Mouse (Mus musculus): ENCODE measurements around the gene Srsf1. TPM values are rescaled to one million over a fixed set of nuclear protein-coding genes. Genes with fewer than 3 reads are reported as not detected.

Srsf1 gene
- polyA plus RNA-seq (2012; rRNA removed): 240 and 325 TPM in 2 replicates

DNA sequence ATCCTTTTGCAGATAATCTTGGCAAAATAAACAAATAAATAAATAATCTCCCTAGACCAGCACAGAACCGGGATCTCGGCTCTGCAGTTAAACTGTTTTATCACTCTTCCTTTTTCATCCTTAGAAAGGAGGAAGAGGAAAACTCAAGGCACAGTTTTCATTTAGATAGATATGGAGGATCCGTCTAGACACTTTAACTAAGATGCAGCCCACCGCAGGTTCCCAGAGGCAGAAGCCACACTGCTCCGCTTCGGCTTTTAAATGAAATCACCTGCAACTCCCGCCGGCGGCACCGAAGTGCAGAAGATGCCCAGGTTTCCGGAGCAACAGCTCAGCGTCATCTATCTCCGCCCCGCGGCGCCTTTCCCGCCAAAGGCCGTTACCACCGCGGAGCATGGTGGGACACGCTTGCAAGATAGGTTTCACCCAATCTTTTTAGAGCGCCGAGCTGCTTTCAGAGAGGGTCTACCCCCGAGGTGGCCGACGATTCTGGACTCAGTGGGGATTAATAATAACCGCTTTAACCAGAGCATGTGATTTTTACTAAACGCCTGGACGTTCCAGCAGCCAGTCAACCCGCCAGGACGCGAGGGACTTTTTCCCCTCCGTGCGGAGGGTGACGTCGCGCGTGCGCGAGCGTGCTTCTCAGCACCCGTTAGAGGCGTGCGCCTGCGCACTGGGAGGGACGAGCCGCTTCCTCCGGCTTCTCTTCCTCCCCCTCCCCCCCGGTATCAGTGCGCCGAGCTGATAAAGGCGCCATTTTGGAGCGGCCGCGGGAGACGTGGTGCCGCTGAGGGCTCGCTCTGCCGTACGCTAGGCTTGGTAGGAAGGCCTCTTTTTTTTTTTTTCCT lies at the start of gene Srsf1:
Gene Srsf1, plus strand, starts transcription at position 430 of the 851 bp plus-strand sequence.
- peak; percentile 98 for DNase-seq (ENCODE audit: low spot score)

DNA sequence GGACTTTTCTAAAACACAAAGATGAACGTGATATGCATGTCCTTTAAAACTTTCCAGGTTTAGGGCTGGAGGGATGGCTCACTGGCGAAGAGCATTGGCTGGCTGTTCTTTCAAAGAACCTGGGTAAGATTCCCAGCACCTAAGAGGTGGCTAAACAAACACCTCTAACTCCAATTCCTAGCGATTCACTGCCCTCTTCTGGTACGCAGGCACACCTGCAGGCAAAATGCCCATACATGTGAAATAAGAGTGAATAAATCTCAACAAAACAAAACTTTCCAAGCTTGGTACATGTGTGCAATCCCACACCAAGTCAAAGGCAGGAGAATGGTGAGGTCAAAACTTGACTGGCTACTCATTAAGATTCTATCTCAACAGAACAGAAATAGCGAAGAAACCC lies 47.4 kb upstream of the Srsf1 start:
- DNase-seq (ENCODE audit: low spot score): no peak

DNA sequence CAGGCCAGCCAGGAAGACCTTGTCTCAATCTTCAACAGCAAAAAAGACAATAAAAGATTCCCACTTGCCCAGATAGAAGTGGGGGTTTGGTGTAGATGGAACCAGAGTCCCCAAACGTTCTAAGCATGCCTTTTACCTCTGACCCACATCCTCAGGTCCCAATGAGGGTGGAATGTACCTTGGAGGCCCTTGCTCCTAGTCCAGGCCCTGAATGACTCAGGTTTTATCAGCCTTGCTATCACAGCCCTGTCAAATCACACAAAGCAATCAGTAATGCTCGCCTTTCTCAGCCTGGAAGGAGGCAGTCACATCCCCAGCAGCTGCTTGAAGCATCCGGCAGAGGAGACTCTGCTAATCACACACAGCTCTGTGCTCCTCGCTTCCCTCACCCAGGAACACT lies 44.4 kb upstream of the Srsf1 start:
- no peak for DNase-seq (ENCODE audit: low spot score)

DNA sequence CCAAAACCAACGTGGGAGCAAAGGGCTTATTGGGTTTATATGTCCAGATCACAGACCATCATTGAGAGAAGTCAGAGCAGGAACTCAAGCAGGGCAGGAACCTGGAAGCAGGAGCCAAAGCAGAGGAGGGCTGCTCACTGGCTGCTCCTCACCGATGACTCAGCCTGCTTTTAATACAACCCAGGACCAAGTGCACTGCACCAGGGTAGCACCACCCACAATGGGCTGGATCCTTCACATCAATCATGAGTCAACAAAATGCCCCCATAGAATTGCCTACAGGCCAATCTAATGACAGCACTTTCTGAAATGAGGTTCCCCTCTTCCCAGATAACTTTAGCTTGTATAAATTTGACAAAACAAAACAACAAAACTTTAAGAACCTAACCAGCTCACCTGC lies 43.0 kb upstream of the Srsf1 start:
- DNase-seq (ENCODE audit: low spot score): no peak

DNA sequence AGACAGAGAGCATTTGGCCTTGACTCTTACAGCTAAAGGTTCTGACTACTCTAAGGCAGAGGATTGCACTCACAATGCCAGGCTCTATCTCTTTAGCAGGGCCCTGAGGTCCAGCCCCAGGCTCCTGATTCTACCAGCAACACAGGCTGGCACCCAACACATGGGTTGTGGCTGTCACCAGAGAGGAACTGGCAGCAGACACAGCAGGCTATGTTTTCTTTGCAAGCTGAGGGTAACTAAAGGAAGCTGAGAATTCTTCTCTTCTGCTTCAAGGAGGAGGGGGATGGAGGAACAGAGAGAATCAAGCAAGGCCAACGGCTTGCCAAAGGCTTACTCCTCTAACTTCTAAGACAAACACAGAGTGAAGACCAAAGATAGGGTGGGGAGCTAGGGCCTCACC lies 38.5 kb upstream of the Srsf1 start:
- DNase-seq (ENCODE audit: low spot score): no peak

DNA sequence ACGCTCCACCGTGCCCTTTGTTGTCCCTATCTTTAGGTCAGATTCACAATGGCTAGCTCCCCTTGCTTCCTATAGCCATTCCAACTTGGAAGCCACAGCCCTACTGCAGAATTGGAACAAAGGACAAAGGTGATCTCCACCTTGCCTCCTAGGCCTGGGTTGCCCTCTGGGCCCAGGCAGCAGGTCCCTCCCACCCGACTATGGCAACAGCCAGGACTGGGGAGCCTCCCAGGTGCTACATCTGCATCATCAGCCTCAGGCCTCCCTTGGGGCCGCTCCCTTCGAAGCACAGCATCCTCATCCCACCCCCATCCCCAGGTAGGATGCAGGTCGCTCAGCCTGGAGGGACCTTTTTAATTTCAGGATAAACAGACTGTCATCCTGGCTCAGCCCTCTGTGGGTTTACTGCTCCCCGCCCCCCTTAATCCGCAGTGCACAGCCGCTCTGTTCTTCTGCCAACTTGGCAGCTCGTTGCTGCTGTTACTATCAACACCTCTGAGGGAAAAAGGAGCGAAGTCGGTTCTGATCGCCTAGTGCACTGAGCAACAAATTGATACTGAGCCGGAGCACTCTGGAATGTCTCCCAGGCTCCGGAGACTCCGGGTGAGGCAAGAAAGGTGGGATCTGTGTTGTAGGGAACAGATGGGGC lies 37.5 kb upstream of the Srsf1 start:
- DNase-seq (ENCODE audit: low spot score): no peak

DNA sequence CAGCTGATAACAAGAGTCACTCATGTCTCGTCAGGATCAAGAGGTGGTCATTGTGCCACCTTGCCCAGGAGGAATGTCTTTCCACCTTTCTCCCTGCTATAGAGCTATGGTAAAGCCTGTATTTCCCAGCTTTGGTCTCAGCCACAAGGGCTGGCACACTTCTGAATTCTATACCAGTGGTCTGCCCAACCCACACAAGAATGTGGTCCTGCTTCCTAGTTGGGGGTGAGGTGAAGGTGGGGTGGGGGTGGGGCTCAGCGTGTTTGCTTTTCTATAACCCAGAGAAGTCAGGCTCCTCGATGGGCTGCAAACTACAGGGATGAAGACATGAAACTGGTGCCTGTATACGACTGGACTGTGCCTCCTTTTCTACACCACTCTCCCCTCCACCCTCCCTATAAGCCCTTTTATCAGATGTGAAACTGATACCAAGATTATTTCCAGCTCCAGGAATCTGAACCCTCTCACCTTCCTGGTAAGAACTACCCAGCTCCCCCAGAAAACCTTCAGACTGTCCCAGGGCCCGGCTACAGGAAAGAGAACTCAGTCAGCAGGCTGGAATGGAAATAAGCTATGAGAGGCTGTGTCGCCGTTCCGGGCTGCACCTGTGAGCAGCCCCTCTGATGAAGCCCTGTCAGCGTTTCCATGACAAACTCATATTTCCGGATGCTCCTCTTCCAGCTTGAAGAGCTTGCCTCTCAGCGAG lies 35.8 kb upstream of the Srsf1 start:
- DNase-seq (ENCODE audit: low spot score): no peak

DNA sequence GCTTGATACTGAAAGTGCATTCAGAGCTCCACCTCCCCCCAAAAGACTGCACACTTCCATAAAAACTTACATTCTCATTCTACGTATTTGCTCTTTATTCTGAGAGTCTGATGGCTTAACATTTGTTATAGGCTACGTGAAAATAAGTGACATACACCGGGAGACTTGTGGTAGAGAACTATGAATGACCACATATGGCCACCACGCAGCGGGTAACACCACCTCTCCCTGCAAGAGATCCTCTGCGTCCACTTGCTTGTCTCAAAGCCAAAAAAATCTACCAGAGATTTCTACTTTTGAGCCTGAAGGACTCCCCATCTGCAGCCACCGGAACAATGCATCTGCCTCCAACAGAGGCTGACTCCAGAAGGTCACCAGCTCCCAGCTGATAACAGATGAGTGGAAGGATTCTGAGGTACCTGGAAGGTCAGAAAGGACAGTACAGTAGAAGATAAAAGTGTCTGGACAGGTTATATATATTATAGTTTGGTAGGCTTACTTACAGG lies 35.2 kb upstream of the Srsf1 start:
- no peak for DNase-seq (ENCODE audit: low spot score)

DNA sequence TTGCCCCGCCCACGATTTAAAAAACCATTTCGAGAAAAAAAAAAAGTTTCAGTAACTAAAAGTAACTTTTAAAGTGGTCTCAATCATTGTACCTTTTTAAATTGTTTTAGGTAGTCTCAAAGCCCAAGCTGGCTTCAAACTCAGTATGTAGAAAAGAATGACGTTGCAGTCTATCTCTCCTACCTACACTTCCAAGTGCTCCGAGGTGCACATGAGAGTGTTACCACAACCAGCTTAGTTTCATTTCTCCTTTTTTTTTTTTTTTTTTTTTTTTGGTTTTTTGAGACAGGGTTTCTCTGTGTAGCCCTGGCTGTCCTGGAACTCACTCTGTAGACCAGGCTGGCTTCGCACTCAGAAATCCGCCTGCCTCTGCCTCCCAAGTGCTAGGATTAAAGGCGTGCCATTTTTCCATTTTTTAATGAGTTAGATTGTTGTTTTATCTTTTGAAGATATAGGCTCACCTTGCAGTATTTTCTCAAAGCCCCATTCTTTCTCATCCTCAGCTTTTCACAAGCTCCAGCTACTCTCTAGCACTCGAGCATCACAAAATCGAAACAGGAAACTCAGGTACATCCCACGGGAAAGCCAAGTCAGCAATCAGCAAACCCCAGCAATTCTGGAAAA lies 34.4 kb upstream of the Srsf1 start:
- DNase-seq (ENCODE audit: low spot score): no peak

DNA sequence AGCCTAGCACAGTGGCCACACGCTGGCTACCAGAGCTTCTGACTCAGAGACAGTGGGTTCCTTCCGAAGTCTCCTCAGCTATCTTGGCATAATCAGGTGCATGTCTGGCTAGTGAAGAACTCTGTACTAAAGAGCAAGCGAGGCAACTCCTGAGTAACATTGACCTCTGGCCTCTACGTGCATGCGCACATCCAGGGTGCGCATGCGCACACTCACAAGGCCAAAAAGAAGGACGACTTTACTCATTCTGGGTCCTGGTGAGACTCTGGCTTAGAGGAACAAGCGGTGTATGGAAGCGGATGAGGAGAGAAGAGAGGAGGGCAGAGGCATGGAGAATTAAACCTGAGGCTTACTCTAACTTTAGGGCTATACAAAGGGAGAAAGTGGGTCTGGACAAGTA lies 33.5 kb upstream of the Srsf1 start:
- DNase-seq (ENCODE audit: low spot score): no peak

DNA sequence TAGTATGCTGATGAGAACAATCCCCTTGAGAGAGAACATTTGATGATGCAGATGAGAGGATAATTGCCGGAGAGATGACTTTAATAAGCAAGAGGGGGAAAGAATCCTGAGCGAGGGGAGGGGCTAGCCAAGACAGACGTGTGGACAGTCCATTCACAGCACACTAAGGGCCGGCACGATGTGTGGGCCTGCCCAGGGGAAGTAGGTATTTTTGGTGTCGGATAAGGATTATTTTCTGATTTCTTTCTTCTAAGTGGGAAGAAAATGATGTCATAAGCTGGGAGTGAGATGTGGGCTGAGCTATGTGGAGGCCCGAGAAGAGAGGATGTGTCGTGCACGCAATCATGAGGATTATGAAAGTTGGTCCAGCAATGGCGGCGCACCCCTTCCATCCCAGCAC lies 32.0 kb upstream of the Srsf1 start:
- DNase-seq (ENCODE audit: low spot score): no peak

DNA sequence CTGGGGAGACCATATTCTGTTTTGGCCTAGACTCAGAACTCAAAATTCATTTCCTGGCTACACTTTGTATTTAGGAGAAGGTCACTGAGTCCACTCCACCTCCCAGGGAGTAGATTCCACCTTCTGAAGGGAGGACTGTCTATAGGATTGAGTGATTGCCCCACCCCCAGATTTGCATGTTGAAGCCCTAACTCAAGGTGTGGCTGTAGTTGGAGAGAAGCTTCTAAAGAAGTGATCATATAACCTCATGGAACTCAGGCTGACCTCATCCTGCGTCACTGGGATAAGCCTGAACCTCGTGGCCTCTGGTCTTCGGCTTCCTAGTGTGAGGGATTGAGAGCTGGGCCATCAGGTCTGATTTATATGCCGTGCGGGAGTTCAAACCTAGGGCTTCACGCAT lies 31.4 kb upstream of the Srsf1 start:
- DNase-seq (ENCODE audit: low spot score): no peak

DNA sequence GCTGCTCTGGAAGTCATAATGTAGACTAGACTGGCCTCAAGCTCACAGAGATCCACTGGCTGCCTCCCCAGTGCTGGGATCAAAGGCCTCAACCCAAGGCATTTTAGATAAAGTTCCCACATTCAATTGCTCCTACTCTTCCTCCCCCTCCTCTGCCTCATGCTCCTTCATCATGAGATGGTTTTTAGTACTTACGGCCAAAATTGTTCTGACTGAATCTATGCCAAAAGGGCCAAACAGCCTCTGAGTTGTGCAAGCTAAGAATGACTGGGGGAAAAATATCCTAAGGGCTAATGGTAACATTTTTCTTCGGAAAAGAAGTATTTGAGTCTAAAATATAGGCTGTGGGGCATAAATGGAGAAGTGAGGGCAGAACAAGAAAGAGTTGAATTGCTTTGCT lies 23.2 kb upstream of the Srsf1 start:
- DNase-seq (ENCODE audit: low spot score): no peak

DNA sequence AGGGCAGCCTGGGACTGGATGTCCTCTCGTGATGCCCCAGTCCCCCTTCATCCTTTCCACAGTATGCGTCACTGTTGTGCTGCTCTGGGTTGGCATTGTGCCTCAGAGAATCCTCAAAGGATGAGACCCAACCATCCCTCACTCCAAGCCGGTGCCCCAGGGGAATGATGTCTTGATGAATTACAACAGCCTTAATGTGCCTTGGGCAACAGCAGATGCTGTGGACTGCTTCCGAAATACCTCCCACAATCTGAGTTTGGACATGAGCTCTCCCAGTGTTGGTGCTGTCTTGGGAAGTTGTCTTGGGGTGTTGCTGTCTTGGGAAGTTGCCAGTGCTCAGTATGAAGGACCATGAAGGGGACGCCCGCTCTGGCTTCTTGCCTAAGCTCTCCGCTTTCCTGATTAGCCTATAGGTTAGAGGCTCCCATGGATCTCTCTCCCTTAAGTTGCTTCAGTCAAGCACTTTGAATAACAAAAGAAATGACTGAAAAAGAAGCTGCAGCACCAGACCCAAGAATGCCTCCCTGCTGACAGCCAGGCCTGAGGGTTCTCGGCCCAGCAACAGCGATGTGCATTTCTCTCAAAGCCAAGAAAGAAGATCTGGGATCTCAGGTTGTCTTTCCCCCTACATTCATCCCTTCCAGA lies 19.7 kb upstream of the Srsf1 start:
- no peak for DNase-seq (ENCODE audit: low spot score)

DNA sequence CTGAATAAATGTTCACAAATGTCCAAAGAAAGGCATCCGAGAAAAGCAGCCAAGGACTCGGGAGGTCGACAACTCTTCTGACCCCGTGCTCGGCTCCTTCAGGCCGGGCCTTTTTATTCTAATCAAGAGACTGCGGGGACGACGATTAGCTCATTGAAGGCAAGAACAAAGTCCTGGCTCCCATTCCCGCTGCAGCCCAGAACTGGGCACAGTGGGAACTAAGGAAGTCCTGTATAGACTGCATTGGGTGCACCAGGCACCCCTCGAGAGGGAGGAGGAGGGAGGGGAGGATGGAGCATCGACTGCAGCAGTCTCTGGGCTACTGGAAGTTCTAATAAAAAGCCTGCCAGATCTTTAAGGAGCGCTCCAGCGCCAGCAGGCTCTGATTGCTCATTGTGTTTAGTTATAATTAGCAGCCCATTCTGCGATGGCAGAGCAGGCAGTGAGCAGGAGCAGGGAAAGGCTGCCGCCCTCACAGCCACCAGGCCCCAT lies 18.9 kb upstream of the Srsf1 start:
- no peak for DNase-seq (ENCODE audit: low spot score)

DNA sequence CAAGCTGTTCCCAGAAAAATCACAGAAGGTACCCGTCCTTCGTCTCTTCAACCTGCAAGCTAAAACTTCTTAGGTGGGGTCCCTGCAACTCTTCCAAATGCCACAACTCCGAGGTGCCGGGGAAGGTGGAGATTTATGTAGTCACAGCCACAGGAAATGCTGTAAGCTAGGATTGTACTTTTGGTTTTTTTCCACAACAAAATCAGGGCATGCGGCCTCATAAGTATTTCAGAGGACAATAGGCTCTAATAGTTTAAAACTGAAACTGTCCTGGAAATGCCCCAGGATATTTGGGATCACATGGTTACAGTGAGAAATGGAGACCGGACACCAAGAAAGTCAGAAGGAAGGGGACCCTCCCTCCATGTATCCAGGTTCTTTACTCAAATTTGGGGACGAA lies 17.0 kb upstream of the Srsf1 start:
- DNase-seq (ENCODE audit: low spot score): no peak

DNA sequence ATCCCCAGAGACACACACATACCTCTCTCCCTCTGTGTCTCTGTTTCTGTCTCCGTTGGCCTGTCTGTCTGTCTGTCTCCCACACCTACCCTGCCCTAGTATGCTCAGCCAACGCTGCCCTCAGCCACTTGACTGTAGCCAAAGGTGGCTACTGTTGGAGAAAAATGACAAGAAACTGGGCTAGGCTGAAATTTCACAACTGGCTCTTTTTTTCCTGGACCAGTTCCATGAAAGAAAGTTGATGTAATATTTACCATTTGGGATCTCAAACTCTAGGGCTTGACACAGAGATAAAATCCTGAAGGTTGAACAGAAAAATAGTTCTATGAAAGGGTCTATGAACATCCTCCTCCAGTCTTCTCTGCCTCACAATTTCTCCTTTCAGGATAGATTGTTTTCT lies 16.3 kb upstream of the Srsf1 start:
- DNase-seq (ENCODE audit: low spot score): no peak

DNA sequence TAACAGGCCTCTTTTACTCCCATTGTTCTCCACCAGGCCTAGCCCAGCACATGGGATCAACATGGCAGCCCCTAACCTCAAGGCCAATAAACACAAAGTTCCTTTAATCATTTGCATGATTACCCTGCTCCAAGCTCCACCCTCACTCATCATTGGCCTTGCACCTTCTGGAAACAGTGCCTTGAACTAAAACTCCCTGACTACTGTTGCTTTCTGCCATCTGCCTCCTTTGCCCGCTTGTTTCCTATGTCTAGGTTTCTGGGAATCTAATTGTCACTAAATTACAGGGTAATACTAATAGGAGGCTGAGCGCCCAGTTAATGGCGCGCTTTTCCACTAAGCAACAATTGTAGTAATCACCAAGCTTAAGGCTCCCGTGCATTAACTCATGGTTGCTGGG lies 15.4 kb upstream of the Srsf1 start:
- no peak for DNase-seq (ENCODE audit: low spot score)

DNA sequence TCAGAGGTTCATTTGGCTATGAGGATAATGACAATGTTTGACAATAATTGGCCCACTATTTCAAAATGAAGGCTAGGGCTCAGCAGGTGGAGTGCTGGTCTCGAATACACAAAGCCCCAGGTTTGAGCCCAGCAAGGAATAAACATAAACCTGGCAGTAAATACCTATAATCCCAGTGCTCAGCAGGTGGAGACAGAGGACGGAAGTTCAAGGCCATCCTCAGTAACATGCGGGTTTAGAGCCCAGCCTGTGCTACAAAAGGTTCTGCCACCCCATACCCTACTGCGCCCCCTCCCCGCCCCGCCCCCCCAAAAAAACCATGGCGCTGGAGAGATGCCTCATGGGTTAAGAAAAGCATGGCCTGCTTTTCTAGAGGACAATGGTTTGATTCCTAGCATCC lies 11.2 kb upstream of the Srsf1 start:
- DNase-seq (ENCODE audit: low spot score): no peak

DNA sequence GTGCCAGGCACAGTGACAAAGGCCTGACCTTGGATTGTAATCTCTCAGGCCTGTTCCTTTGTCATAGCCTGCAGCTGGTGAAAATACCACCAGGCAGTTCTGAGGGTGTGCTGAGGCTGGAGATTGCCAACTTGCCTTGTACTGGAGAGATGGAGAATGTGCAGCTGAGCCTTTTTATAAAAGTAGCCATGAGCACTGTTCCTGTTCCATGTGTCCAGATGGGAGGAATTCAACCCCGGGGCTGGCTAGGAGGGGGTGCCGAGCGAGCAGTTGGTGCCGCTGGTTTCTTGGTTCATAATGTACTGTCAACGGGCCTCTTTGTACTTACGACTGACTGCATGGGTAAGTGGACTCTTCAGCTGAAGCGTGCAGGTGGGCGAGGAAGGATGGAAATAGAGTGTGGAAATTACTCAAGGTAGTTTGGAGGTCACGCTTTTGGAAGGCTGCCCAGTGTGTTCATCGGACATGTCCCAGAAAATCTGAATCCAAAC lies 10.4 kb upstream of the Srsf1 start:
- no peak for DNase-seq (ENCODE audit: low spot score)

DNA sequence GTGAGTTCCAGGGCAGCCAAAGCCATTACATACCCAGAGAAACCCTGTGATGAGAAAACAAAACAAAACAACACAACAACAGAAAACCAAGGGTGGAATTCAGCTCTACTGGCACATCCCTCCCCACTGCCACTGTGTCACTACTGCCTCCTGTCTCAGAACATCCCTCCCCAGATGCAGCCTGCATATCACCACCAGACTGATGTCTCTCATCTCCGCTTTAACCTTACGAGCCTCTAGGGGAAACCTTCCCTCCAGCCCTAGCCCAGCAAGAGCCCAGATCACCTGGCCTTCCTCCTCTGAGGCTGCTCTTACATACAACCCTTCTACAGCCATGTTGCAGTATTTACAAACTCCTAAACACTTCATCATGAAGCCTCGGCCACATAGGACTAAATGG lies 9.8 kb upstream of the Srsf1 start:
- no peak for DNase-seq (ENCODE audit: low spot score)

All from urinary bladder, adult 2 months (tissue).